Mouse (Mus musculus): ENCODE measurements at regions not wholly inside any gene's neighbourhood (a gene's known extent, or its start where the extent isn't known, plus 50 kb on each side); places are given as distances from the start of the nearest gene placed in this dataset.
A peak's percentile ranks its signal among the peaks of the same experiment; 100 is the strongest.

DNA sequence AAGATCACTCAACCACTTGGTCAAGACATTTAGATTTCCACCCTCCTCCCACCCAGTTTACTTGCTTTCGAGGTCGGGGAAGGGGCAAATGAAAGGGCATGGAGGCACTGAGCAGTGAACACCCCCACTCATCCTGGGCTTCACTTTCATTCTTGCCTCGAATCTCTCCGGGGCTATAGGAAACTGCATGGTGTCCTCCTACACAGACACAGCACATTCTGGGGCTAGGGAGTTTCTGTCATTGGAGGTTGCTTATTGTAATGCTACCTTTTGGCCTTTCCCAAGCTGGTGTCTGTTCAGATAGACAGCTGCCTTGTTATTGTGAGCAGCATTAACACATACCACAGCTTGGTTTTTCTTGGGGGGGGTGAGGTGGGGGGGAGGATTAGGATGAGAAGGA lies 523.9 kb downstream of the 1810013L24Rik start:
- DNase-seq (ENCODE audit: low spot score), result no peak

DNA sequence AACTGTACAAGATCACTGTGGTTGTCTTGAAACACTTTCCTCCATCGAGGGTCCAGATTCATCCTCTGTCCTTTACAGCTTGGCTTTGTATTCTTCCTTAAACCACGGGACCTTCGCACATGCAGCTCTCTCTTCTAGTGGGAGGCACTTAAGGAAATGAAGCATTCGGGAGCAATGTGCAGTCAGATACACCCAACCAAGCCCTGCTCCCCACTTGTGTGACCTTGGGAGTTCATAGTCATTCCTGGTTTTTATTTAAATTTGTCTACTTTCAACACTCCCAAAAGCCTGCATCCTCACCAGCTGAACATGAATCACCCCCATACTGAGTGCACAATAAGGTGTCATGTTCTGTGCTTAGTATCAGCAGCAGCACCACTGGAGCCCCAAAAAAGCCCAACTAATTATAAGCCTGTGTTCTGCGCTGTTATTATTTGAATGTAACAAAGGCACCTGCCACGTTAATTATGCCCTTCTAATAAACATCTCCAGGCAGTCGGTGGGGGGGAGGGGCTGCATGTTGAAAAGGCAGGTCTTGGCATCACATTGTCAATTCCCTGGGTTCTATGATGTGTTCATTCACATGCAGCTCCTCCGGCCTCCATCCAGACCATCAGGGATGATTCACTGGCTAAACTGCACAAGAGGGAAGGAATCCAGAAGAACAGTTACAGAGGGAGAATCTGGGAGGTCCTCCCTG lies 524.6 kb downstream of the 1810013L24Rik start:
- no peak for DNase-seq (ENCODE audit: low spot score)

DNA sequence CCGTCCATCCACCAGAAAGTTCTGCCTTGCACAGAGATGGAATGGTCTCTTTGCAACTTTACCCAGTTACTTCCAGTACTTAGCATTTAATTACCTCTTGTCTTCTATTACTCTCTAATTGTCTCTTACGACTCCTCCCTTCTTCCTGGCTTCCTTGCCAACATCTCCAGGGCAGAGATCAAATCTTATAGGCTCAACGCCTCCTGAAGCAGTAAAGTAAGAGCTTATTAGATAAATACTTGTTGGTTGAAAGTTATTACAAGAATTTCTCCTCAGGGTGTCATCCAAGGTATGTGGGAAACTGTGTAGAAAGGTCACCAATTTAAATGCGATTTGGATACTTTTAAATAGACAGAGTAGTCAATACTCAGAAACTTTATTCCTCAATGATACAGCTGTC lies 528.8 kb downstream of the 1810013L24Rik start:
- no peak for DNase-seq (ENCODE audit: low spot score)

DNA sequence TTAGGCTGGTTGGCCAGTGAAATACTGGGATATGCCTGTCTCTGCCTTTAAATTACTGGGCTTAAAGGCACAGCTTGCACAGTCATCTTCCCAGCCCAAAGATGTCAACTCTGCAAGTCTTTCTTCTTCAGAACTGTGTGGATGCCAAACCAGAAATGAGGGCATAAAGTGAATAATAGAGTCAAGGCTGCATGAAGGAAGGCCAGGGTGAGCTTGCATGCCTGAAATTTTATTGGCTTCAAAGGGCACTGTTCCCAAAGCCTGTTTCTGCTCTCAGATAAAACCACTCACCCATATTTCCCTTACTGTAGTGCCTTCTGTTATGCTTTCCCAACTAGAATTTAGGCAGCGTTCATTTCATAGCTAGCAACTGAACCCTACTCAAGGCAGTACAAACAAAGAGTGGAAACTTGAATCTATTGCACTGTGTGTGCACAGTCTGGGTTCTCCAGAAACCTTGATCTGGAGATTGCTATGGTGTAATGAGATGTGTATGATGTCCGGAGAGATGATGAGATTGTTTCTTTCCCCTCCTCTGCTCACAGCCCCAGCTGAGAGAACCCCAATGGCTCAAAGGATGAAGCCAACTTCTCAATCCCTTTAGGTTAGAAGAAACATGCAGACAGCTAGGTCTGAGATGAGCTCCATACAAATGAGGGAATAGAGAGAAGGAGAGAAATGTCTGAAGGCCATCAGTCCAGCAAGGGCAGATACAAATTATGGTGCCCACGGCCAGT lies 529.7 kb downstream of the 1810013L24Rik start:
- no peak for DNase-seq (ENCODE audit: low spot score)

DNA sequence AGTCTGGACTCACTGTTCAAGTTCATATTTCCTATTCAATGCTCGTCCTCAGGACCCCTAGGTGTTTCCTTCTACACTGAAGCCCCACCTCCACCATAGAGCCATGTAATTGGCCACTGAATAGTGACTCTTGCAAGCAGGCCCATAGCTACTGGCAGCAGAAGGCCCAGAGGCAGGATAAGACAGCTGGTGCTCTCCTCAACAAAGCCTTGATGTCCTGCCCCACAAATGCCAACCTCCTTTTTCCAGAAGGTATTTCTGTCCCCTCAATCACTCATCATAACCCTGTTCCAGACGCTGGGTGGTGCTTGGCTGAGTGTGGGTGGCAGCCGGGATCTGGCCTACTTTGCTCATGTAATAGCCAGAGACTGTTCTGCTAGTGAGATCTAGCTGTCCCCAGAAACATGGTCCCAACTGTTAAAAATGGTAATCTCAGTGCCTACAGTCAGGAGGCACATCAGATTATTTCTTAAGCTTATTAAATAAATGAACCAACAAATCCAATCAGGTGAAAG lies 530.9 kb downstream of the 1810013L24Rik start:
- no peak for DNase-seq (ENCODE audit: low spot score)

DNA sequence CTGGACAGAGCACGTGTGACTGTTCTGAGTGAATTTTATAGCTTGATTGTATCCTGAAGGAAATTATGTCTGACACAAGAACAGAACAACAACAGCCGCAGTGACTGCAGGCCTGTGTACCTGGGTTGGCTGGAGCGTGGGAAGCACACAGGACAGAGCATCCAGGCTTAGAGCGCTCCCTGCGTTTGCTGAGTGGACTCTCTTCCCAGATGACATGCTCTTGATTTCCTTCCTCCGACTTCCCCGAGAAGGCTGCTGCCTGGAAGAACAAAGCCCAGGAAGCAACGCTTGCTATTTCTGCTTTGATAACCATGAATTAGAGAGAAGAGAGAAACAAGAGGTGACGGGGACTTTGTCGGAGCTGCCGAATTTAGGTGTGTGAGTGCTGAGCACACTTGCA lies 532.2 kb downstream of the 1810013L24Rik start:
- DNase-seq (ENCODE audit: low spot score), result no peak

DNA sequence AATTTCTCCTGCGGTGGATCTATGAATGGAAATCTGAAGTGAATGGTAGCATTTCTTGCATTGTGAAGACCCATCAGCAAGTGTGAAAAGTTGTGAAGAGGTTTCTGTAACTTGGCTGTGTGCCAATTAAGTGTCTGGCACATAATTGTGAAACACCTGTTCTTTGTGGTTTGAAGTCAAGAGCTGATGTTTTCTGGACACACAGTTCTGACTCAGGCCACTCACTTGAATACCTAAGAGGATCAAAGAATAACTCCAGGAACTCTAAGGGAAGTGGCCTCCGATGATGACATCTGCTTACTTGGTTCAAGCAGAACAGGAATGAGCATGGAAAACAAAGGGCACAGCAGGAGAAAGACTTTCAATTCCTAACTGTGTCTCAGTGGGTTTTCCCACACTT lies 534.2 kb downstream of the 1810013L24Rik start:
- no peak for DNase-seq (ENCODE audit: low spot score)

DNA sequence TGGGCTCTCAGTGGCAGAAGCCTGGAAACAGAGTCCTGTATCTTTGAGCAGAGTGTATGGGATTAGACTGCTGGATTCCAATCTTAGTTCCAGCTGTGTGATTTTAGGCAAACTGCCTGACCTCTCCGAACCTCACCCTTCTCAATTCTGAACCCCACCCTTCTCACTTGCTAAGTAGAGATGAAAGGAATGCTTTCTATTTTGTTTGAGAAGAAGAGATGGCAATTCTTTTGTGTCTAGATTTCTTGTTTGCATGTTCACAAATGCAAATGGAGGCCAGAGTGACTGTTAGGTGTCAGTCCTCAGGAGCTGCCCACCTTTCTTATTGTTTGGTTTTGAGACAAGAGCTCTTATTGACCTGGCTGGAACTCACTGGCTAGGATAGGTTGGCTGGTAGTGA lies 561.1 kb downstream of the 1810013L24Rik start:
- DNase-seq (ENCODE audit: low spot score), result no peak

DNA sequence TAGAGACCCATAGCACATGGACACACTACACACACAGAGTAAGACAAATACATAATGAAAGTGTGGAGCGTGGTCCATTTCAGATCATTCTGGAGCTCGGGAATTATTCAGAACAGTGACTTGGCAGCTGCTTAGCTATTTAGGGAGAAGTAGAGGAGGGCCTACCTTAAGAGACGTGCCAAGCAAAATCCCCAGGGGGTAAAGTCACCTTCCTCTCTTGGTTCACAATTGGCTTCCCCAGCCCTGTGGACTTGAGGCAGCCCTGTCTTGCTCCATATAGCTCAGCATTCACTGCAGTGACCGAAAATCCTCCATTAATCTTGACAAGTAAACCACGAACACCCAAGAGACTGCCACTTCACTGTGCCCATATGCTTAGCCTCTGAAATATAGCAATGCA lies 574.8 kb downstream of the 1810013L24Rik start:
- DNase-seq (ENCODE audit: low spot score), result no peak

DNA sequence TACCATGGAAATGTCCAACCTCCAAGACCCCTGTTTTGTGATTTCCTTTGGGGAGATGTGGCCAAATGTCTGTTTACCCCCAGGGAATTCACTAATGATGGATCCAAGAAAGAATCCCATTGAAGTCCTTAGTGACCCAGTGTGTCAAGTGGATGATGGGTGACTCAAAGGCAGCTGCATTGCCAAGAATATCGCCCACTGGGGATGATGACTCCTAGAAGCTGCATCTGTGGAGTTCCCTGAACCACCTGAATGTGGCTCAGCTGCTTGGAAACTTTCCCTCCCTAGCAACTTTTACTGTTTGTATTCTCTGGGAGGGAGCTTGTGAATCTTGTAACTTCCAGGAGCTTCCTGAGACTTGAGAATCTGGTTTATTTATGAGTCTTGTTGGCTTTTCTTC lies 578.3 kb downstream of the 1810013L24Rik start:
- DNase-seq (ENCODE audit: low spot score), result no peak

DNA sequence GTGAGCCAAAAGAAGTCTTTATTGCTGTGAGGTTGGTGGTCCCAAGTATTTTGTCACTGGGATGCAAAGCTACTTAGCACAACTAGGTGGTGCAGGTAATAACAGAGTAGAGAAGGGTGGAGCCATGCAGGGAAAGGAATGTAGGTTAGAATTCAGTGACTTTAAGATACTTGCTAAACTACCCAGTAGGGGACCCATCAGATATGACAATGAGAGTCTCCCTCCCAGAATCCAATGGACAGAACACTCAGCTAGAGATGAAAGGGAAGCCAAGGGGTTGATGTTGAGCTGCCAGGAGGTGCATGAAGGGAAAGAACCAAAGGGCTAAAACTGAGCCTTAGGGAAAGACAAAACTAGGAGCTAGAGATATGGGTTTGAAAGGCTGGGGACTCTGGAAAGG lies 564.9 kb downstream of the Grin2a start:
- DNase-seq (ENCODE audit: low spot score), result no peak

DNA sequence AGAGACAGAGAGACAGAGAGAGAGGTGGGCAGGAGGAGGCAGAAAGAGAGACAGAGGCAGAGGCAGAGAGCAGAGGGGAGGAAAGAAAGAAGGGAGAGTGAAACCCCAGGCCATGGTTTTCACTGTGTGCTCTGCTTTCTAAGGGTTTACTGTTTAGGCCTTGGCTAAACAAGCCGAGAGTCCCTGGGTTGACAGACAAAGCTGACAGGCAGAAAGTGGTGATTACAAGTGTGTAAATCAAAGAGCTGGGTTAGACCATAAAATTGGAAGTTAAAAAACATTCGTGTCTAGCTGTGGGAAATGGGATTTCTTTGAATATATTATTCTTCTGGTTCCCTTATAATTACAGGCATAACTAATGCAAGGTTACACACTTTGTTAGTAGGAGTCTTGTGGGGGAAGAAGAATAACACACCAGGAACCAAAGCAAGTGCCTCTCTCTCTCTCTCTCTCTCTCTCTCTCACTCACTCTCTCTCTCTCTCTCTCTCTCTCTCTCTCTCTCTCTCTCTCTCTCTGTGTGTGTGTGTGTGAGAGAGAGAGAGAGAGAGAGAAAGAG lies 556.0 kb downstream of the Grin2a start:
- DNase-seq (ENCODE audit: low spot score), result no peak

DNA sequence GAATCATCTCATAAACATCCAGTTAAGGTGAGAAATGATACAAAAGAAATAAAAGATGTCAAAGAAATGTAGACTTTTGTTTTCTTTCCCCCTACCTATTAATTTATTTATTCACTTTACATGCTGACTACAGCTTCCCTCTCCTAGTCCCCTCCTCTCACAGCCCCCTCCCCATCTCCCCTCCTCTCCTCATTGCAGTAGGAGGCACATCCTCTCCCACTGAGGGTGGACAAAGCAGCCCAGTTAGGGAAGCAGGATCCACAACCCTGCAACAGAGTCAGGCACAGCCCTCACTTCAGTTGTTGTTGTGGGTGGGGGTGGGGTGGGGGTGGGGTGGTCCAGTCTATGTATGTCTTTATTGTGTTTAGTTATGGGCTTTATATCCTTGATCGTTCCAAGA lies 555.5 kb downstream of the Grin2a start:
- DNase-seq (ENCODE audit: low spot score), result no peak

DNA sequence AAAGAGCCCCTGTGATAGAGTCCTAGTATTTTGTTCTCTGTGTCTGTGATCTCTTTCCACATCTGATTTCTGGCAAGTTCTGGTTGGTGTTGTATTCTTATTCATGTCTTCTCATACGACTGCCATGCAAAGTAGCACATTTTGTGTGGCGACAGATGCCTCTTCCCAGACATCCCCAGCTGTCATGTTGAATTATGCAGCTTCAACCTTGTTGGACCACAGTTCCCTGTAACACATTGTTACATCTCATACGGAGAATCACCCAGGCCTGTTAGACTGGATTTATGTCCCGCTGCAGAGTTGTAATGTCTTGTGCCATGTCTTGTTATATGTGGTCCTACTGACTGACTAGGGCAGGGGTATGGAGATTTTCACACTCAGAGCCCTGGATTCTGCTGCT lies 543.3 kb downstream of the Grin2a start:
- DNase-seq (ENCODE audit: low spot score), result no peak

DNA sequence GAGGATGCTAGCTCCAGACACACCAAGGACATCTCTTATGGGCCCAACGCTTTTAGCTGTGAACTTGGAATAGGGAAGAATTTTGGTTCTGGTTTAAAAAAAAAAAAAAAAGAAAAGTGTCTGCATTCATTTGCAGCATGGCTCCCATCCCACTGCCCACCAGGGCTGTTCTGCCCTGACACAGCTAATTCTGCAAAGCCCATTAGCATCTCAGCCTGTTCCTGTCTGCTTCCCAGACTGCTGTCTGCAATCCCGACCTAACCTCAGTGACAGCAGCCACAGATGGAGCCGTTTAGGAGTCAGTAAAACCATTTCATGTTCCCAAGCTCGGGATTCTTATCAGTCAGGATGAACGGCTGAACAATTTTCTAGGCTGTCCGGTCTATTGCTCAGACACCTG lies 537.8 kb downstream of the Grin2a start:
- DNase-seq (ENCODE audit: low spot score), result no peak

DNA sequence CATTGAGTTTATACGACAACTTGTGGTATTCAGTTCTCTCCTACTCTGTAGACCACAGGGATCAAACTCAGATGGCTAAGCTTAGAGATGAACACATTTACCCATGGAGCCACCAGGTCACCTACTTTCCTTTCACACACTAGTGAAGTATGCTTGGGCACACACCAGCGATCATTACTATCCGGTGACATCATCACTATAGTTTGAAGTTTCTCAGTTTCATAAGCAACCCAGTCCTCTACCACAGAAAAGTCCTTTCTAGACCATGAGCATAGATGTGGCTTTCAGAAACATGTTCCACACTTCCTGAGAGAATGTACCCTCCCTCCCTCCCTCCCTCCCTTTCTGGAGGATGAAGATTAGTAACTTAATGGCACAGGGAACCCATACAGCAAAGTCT lies 532.9 kb downstream of the Grin2a start:
- no peak for DNase-seq (ENCODE audit: low spot score)

DNA sequence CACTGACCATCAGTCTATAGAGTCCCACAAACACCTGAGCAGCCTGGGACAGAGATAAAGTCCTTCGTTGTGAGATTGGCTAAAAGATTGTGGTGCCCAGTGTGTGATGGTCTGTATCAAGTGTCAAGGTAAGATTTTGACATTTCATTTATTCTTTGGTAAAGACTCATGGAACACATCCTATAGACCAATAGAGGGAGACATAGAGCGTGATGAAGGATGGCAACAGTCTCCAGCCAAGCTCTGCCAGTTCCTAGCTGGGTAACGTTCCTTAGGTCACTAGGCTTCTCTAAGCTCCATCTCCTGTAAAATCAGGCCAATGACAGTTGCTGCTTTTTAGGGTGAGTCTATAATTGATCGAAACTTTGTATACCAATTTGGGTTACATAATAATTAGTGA lies 526.0 kb downstream of the Grin2a start:
- no peak for DNase-seq (ENCODE audit: low spot score)

DNA sequence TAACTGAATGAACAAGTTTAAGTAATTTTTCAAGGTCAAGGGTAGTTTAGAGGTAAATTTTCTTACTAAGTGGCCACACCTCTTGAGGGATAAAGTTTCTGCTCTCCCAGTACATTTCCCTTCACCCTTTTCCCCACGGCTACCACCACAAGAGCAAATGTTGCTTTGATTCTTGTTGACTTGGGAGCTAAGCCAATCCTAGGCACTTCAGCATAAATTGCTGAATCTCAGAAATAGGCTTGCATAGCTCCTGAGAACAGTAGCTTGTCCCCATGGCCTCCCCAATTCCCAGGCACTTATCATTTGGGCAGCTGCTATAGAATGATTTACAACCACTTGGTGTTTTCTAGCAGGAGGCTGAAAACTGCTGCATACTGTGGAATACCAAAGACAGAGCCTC lies 510.1 kb downstream of the Grin2a start:
- no peak for DNase-seq (ENCODE audit: low spot score)

DNA sequence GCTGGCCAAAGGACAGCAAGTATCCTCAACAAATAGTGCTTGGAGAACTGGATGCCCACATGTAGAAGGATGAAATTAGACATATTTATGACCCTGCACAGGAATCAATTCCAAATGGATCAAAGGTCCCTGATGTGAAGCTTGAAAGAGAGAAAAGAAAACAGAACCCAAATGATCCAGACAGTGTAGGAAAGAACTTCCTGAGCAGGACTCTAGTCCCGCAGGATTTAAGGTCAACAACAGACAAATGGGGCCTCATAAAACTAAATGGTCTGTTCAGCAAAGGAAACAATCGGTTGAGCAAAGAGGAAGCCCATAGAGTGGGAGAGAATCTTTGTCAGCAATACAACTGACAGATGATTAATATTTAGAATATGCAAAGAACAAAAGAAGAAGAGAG lies 497.1 kb downstream of the Grin2a start:
- no peak for DNase-seq (ENCODE audit: low spot score)

DNA sequence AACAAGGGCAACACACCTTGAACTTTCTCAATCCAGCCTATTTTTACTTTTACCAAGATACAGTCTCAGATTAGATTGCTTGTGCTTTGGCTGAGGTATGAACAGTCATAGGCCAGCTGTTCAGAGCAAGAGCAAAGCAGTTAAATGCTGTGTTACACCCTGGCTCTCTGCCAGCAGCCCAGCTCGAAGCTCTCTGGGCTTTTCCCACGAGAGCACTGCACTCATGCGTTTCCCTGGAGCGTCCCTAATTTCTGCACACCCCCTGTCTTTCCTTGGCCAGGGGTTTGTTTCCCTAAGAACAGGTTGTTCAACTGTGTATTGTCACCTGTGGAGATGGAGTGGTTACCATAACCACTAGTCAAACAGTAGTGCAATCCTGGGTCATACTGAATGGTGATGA lies 493.6 kb downstream of the Grin2a start:
- DNase-seq (ENCODE audit: low spot score), result peak; percentile 31

DNA sequence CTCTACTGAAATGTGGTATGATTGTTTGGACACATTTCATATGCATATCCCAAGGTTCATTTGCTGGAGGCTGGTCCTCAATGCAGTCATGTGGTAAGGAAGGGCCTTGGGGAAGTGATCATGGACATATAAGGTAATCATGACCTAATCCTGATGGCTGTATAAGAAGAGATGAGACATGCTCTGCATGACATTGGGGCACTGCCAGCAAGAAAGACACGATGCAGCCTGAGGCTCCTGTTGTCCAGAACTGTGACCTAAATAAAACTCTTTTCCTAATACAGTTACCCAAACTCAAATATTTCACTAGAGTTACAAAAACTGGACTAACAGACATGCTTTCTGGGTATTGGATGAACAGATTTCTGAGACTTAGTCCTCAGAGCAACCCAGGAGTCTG lies 485.7 kb downstream of the Grin2a start:
- DNase-seq (ENCODE audit: low spot score), result no peak

DNA sequence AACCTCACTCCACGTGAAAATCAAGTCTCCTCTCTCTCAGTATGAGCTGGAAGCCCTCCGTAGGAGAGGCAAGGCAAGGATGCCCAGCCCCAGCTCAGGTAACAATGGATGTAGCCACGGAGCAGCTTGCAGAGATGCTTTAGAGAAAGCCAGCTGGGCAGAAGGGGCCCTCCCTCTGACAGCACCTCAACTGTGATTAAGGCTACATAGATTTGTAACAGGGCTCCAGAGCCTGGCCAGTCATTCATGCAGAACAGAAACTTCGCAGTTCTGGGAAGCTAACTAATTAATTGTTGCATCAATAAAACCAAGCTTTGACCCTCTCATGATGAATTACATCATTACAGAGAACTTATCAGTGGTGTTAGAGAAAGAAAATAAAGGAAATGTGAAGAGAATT lies 480.8 kb downstream of the Grin2a start:
- DNase-seq (ENCODE audit: low spot score), result no peak

Measured in urinary bladder, postnatal 14 days (tissue).